Mouse (Mus musculus) lung, adult 2 months (tissue): ENCODE measurements around the gene Ppp1r12b.

Experiments
- CTCF ChIP-seq: fragments of 200-500 bp; IDR thresholded peaks from 2 replicates; pipeline ENCODE4 v1.5.1; 2011; ENCODE audit warnings: mild to moderate bottlenecking, low read length, control low read depth; ENCODE audit not compliant: insufficient read depth
- POLR2A ChIP-seq: fragments of 200-500 bp; IDR thresholded peaks from 2 replicates; pipeline ENCODE4 v1.6.1; 2011; ENCODE audit warnings: low read depth, mild to moderate bottlenecking, control low read depth, low read length, borderline replicate concordance; ENCODE audit errors: extremely low read depth

DNA sequence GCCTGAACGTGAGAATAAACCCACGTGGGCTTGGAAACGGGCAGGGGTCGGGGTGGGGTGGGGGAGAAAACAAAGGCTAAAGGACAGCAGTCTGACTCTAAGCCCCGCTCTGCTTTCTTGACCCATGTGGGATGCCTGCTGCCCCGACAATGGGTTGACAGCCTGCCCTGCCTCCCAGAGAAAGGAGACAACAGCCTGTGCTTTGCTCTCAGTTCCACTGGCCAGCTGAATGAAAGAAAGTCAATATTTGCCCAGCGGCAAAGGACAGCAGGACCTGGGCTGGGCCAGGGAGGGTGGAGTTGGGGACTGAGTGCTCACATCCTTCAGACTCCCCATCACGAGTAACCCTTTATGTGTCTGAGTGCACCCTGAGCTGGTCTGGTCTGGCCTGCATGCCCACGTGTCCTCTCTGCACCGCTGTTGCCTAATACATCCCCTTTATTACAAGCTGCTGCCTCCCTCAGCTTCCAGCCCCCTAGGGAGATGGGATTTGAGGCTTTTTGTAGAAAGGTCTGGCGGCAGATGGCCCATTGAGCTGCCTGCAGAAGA is 242.2 kb downstream of the Ppp1r12b start:
- TF ChIP-seq CTCF = no peak
- no peak for TF ChIP-seq POLR2A
